Mouse (Mus musculus): ENCODE measurements around the gene Oser1. TPM values are rescaled to one million over a fixed set of nuclear protein-coding genes. Genes with fewer than 3 reads are reported as not detected.
"Not testable (repeated sequence)": the region's sequence is repeated elsewhere in the genome, so short reads cannot be mapped to it uniquely, and the experiment has no call there.

Gene Oser1
- polyA plus RNA-seq, 1 experiment from 2014 or later: 74.9 TPM

DNA sequence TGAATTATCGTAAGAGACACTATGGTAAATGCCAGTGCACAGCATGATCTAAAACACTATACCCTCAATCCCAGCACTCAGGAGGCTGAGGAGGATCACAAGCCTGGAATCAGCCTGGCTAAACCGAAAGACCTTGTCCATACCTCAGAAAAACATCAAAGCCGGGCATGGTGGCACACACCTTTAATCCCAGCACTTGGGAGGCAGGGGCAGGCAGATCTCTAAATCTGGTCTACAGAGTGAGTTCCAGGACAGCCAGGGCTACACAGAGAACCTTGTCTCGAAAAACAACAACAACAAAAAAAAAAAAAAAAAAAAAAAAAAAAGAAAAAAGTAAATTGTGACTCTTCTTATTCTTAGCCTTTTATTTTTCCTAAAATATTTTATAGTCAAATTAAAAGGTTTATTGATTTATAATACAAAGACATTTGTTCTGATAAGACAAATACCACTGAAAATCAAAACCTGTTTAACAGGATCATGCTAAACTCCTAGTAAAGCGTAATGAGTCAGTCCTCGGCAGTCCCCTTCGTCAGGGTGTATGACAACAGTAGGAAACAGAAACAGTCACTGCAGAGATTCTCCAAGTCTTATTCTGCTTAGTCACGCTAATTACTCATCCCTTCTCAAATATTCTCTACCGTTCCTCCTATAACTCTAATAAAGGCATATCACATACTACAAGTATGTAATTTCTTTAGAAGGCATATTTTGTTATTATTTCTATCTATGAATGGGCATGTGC lies 11.5 kb downstream of the Oser1 start:
- WGBS: 91% methylated on average over 9 of the region's 9 CpGs
- H3K4me1 ChIP-seq (replicated peaks; ENCODE audit: insufficient read depth, low read length): peaks cover 4% of the 10 kb centered on the region; the same call in 1 of the 2 replicates
- TF ChIP-seq CTCF (IDR thresholded peaks at IDR 0.05; ENCODE audit: low read depth): no peak
- ATAC-seq (replicated peaks; ENCODE audit: low FRiP score, low read depth) (no peak), DNase-seq (ENCODE audit: low spot score) (no peak)
- H3K4me3 ChIP-seq (replicated peaks; ENCODE audit: low read depth, low read length): no peak overlapping the region
- H3K9ac ChIP-seq (ENCODE audit: low read depth, low read length): no peak overlapping the region
- no peak overlapping the region for H3K4me2 ChIP-seq (ENCODE audit: low read length)
- no peaks in the 10 kb centered on the region for H3K9me3 ChIP-seq (replicated peaks; ENCODE audit: low read length)
- H3K27ac ChIP-seq: no peak overlapping the region
- peaks cover 21% of the 10 kb centered on the region for H3K36me3 ChIP-seq (ENCODE audit: insufficient read depth, low read length)
- no peaks in the 10 kb centered on the region for H3K27me3 ChIP-seq (ENCODE audit: insufficient read depth, low read length)

DNA sequence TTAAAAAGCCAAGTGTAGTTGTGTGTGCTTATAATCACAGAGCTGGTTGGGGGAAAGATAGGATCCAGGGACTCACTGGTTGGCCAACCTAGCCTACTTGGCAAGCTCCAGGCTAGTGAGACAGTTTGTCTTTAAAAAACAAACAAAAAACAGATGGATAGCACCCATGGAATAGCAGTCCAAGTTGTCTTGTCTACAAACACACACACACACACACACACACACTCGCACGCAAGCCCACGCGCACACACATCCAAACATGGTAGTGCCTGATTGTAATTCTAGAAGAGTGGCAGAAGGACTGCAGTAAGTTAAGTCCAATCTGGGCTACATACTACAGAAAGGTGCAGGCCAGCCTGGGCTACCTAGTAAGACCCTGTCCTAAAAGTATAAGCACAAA lies 12.1 kb downstream of the Oser1 start:
- DNase-seq (ENCODE audit: low spot score): no peak
- H3K27ac ChIP-seq: no peak overlapping the region
- H3K4me2 ChIP-seq (ENCODE audit: low read length): no peak overlapping the region
- no peaks in the 10 kb centered on the region for H3K9me3 ChIP-seq (replicated peaks; ENCODE audit: low read length)
- no peak for TF ChIP-seq CTCF (IDR thresholded peaks at IDR 0.05; ENCODE audit: low read depth)
- ATAC-seq (replicated peaks; ENCODE audit: low FRiP score, low read depth): no peak
- peaks cover 22% of the 10 kb centered on the region for H3K36me3 ChIP-seq (ENCODE audit: insufficient read depth, low read length)
- 87% methylated on average over 4 of the region's 4 CpGs for WGBS
- H3K9ac ChIP-seq (ENCODE audit: low read depth, low read length): no peak overlapping the region
- H3K27me3 ChIP-seq (ENCODE audit: insufficient read depth, low read length): no peaks in the 10 kb centered on the region
- no peak overlapping the region for H3K4me3 ChIP-seq (replicated peaks; ENCODE audit: low read depth, low read length)
- H3K4me1 ChIP-seq (replicated peaks; ENCODE audit: insufficient read depth, low read length): no peaks in the 10 kb centered on the region; the same call in 1 of the 2 replicates

GRCm38 (mm10) chr2:163411840-163412239 lies 12.7 kb downstream of the Oser1 start:
- H3K4me1 ChIP-seq (replicated peaks; ENCODE audit: insufficient read depth, low read length): no peaks in the 10 kb centered on the region
- no peaks in the 10 kb centered on the region for H3K9me3 ChIP-seq (replicated peaks; ENCODE audit: low read length)
- no peaks in the 10 kb centered on the region for H3K27me3 ChIP-seq (ENCODE audit: insufficient read depth, low read length)
- DNase-seq (ENCODE audit: low spot score) (no peak), ATAC-seq (replicated peaks; ENCODE audit: low FRiP score, low read depth) (no peak)
- WGBS: 76% methylated on average over 4 of the region's 4 CpGs
- no peak overlapping the region for H3K27ac ChIP-seq
- no peak overlapping the region for H3K4me2 ChIP-seq (ENCODE audit: low read length)
- no peak overlapping the region for H3K4me3 ChIP-seq (replicated peaks; ENCODE audit: low read depth, low read length)
- H3K9ac ChIP-seq (ENCODE audit: low read depth, low read length): no peak overlapping the region
- no peak for TF ChIP-seq CTCF (IDR thresholded peaks at IDR 0.05; ENCODE audit: low read depth)
- H3K36me3 ChIP-seq (ENCODE audit: insufficient read depth, low read length): peaks cover 27% of the 10 kb centered on the region

DNA sequence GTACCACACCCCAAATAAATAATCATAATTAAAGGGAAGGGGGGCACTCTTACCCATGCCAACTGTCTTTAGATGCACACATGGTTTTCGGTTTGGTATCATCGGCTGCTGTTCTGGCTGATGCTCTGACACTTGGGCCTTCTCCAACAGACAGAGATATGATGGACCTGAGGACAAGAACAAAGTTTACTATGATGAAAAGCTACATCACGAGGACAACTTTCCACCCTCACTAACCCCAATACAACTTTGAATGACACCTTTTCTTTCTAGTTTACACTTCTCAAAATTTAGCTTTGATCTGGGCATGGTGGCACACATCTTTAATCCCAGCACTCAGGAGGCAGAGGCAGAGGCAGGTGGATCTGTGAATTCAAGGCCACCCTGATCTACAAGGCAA lies 13.2 kb downstream of the Oser1 start:
- not testable (repeated sequence) for H3K27ac ChIP-seq; H3K4me1 ChIP-seq (replicated peaks; ENCODE audit: insufficient read depth, low read length); DNase-seq (ENCODE audit: low spot score); ATAC-seq (replicated peaks; ENCODE audit: low FRiP score, low read depth); H3K27me3 ChIP-seq (ENCODE audit: insufficient read depth, low read length); H3K4me3 ChIP-seq (replicated peaks; ENCODE audit: low read depth, low read length); H3K4me2 ChIP-seq (ENCODE audit: low read length); H3K9me3 ChIP-seq (replicated peaks; ENCODE audit: low read length); H3K9ac ChIP-seq (ENCODE audit: low read depth, low read length)
- 97% methylated on average over 3 of the region's 3 CpGs for WGBS
- H3K36me3 ChIP-seq (ENCODE audit: insufficient read depth, low read length): peaks cover 28% of the 10 kb centered on the region

- no peak overlapping the region for H3K9ac ChIP-seq (ENCODE audit: low read depth, low read length)
- H3K4me1 ChIP-seq (replicated peaks; ENCODE audit: insufficient read depth, low read length): no peaks in the 10 kb centered on the region
- H3K9me3 ChIP-seq (replicated peaks; ENCODE audit: low read length): no peaks in the 10 kb centered on the region
- no peak for TF ChIP-seq CTCF (IDR thresholded peaks at IDR 0.05; ENCODE audit: low read depth)
- H3K4me3 ChIP-seq (replicated peaks; ENCODE audit: low read depth, low read length): no peak overlapping the region
- no peak overlapping the region for H3K27ac ChIP-seq
- no peaks in the 10 kb centered on the region for H3K27me3 ChIP-seq (ENCODE audit: insufficient read depth, low read length)
- H3K4me2 ChIP-seq (ENCODE audit: low read length): no peak overlapping the region
- H3K36me3 ChIP-seq (ENCODE audit: insufficient read depth, low read length): peaks cover 30% of the 10 kb centered on the region
- peak; percentile 61 for DNase-seq (ENCODE audit: low spot score)
- ATAC-seq (replicated peaks; ENCODE audit: low FRiP score, low read depth): no peak
- WGBS: 53% methylated on average over 3 of the region's 3 CpGs
These were observed 14.3 kb downstream of the Oser1 start for GRCm38 (mm10) chr2:163410211-163410610.

- Histone ChIP-seq H3K27ac (peak overlapping the region; percentile 36; the same call in 1 of the 2 replicates), H3K9ac (ENCODE audit: low read depth, low read length) (no peak overlapping the region), H3K4me3 (replicated peaks; ENCODE audit: low read depth, low read length) (no peak overlapping the region), H3K27me3 (ENCODE audit: insufficient read depth, low read length) (no peaks in the 10 kb centered on the region), H3K4me1 (replicated peaks; ENCODE audit: insufficient read depth, low read length) (no peaks in the 10 kb centered on the region), H3K36me3 (ENCODE audit: insufficient read depth, low read length) (peaks cover 21% of the 10 kb centered on the region), H3K4me2 (ENCODE audit: low read length) (no peak overlapping the region), H3K9me3 (replicated peaks; ENCODE audit: low read length) (no peaks in the 10 kb centered on the region)
- no peak for ATAC-seq (replicated peaks; ENCODE audit: low FRiP score, low read depth)
- DNase-seq (ENCODE audit: low spot score): peak; percentile 31
- no peak for TF ChIP-seq CTCF (IDR thresholded peaks at IDR 0.05; ENCODE audit: low read depth)
- 56% methylated on average over 8 of the region's 8 CpGs for WGBS
These were observed 20.3 kb downstream of the Oser1 start for GRCm38 (mm10) chr2:163404037-163404815.

All from kidney, postnatal 0 days (tissue).